Mouse (Mus musculus): ENCODE data around the gene Pole. TPM values are rescaled to one million over a fixed set of nuclear protein-coding genes. Genes with fewer than 3 reads are reported as not detected.

Gene Pole
- polyA plus RNA-seq, 1 experiment from 2014 or later: 45.2 TPM

DNA sequence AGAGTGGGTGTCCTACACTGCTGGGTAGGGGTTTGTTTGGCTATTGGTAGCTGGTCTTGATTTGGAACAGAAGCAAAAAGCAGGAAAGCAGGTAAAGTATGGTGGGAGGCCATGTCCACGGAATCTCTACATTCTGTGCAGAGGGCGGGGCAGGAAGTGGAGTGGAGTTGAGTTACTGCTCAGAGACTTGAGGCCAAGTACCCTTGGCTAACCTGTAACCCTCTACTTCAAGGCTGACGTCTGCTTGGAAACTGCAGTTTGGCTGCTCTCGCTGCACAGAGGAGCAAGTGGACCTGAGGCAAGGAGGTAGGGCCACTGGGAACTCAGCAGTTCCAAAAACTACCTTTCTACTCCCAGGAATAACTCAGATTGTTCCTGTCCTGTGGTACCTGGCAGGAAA is 58.4 kb downstream of the Pole start, which contains the start of gene Lrcol1:
Gene Lrcol1, plus strand, starts transcription at position 207 of the 400 bp plus-strand sequence.
- Histone ChIP-seq H3K4me2 (peak within 1 kb of the TSS; percentile 98; the same call in 1 of the 2 replicates), H3K27ac (no peak within 1 kb of the TSS), H3K27me3 (peaks cover 43% of the 10 kb centered on the region), H3K36me3 (no peaks in the 10 kb centered on the region), H3K4me3 (replicated peaks) (no peak within 1 kb of the TSS), H3K9me3 (no peaks in the 10 kb centered on the region), H3K9ac (replicated peaks) (no peak within 1 kb of the TSS), H3K4me1 (replicated peaks) (peaks cover 14% of the 10 kb centered on the region)
- WGBS: 73% methylated on average over 4 of the region's 4 CpGs
- no peak for ATAC-seq (ENCODE audit: insufficient number of reproducible peaks, insufficient read depth, low FRiP score, low TSS enrichment, low read depth)

- ATAC-seq (ENCODE audit: insufficient number of reproducible peaks, insufficient read depth, low FRiP score, low TSS enrichment, low read depth): no peak
- Histone ChIP-seq H3K4me2 (no peak overlapping the region), H3K4me1 (replicated peaks) (peaks cover 14% of the 10 kb centered on the region), H3K4me3 (replicated peaks) (no peak overlapping the region), H3K36me3 (no peaks in the 10 kb centered on the region), H3K27ac (no peak overlapping the region), H3K9me3 (no peaks in the 10 kb centered on the region), H3K27me3 (peaks cover 41% of the 10 kb centered on the region), H3K9ac (replicated peaks) (no peak overlapping the region)
- 90% methylated on average over 4 of the region's 4 CpGs for WGBS
Measured at GRCm38 (mm10) chr5:110345553-110345952, 59.4 kb downstream of the Pole start.

DNA sequence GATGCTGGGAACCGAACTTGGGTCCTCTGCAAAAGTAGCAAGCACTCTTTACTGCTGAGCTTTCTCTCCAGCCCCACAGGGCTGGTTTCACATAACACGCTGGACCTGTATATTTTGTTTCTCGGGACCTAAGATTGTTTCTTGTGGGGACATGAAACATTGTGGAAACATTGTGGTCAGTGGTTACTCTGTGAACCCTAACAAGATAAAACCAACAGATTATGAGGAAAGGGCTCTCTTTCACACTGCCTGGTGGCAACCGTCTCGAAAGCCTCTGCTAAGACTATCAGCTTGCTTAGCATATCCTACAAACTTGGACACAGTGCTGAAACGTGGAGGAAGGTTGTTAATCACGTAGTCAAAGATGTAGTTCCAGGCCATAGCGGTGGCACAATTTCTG is 60.9 kb downstream of the Pole start:
- Histone ChIP-seq H3K27me3 (peaks cover 27% of the 10 kb centered on the region), H3K9me3 (no peaks in the 10 kb centered on the region), H3K36me3 (no peaks in the 10 kb centered on the region), H3K4me2 (no peak overlapping the region), H3K4me1 (replicated peaks) (peaks cover 14% of the 10 kb centered on the region), H3K4me3 (replicated peaks) (no peak overlapping the region), H3K9ac (replicated peaks) (no peak overlapping the region), H3K27ac (no peak overlapping the region)
- ATAC-seq (ENCODE audit: insufficient number of reproducible peaks, insufficient read depth, low FRiP score, low TSS enrichment, low read depth): no peak
- WGBS: 82% methylated on average over 8 of the region's 8 CpGs

DNA sequence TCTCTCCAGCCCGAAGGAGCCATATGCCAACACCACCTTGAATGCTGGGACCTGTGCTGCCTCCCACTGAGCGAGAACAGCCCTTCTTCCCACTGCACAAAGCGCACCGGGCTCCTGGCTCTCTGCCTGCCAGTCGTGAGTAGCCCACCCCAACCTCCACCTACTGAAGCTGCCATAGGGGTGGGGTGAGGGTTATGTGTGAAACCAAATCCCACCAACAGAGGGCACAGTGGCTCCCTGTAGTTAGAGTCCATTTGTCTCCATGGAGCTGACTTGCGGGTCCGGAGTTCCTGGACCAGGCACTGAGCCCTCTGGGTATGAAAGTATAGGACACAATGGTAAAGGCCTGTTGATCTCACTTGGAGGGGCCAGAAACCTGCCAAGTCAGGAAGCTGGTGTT is 68.6 kb downstream of the Pole start:
- no peak overlapping the region for H3K4me3 ChIP-seq (replicated peaks)
- H3K9me3 ChIP-seq: no peaks in the 10 kb centered on the region
- H3K36me3 ChIP-seq: no peaks in the 10 kb centered on the region
- H3K27ac ChIP-seq: no peak overlapping the region
- no peak for ATAC-seq (ENCODE audit: insufficient number of reproducible peaks, insufficient read depth, low FRiP score, low TSS enrichment, low read depth)
- no peak overlapping the region for H3K9ac ChIP-seq (replicated peaks)
- H3K4me1 ChIP-seq (replicated peaks): peaks cover 5% of the 10 kb centered on the region; the same call in 1 of the 2 replicates
- WGBS: 12% methylated on average over 7 of the region's 7 CpGs
- peaks cover 25% of the 10 kb centered on the region for H3K27me3 ChIP-seq
- H3K4me2 ChIP-seq: no peak overlapping the region

GRCm38 (mm10) chr5:110357531-110358179 is 71.5 kb downstream of the Pole start:
- peak; percentile 50; the same call in 1 of the 2 replicates for ATAC-seq (ENCODE audit: insufficient number of reproducible peaks, insufficient read depth, low FRiP score, low TSS enrichment, low read depth)
- H3K27me3 ChIP-seq: peaks cover 25% of the 10 kb centered on the region
- H3K9ac ChIP-seq (replicated peaks): no peak overlapping the region
- H3K4me3 ChIP-seq (replicated peaks): no peak overlapping the region
- no peak overlapping the region for H3K27ac ChIP-seq
- no peaks in the 10 kb centered on the region for H3K36me3 ChIP-seq
- no peaks in the 10 kb centered on the region for H3K9me3 ChIP-seq
- H3K4me2 ChIP-seq: no peak overlapping the region
- WGBS: 31% methylated on average over 9 of the region's 9 CpGs
- peaks cover 5% of the 10 kb centered on the region; the same call in 1 of the 2 replicates for H3K4me1 ChIP-seq (replicated peaks)

DNA sequence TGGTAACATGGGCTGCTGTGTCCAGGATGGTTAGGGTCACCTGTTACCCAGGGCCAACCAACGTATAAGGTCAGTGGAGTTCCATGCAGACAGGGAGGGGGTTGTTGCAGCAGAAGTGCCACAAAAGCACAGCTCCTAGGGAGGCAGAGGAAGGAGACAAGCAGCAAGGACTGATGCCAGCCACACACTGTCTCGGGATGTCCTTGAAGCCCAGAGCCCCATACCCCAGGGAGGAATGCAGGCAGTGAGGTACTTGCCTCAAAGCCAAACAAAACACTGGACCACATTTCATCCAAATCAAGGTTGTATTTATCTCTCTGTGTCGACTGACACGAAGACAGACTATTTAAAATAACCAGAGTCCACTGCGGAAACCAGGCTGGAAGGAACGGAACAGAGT is 75.4 kb downstream of the Pole start:
- no peaks in the 10 kb centered on the region for H3K9me3 ChIP-seq
- peaks cover 13% of the 10 kb centered on the region for H3K27me3 ChIP-seq
- peaks cover 19% of the 10 kb centered on the region for H3K36me3 ChIP-seq
- WGBS: 88% methylated on average over 6 of the region's 6 CpGs
- no peak overlapping the region for H3K4me2 ChIP-seq
- H3K4me3 ChIP-seq (replicated peaks): no peak overlapping the region
- no peak overlapping the region for H3K9ac ChIP-seq (replicated peaks)
- no peak for ATAC-seq (ENCODE audit: insufficient number of reproducible peaks, insufficient read depth, low FRiP score, low TSS enrichment, low read depth)
- peaks cover 19% of the 10 kb centered on the region for H3K4me1 ChIP-seq (replicated peaks)
- no peak overlapping the region for H3K27ac ChIP-seq

DNA sequence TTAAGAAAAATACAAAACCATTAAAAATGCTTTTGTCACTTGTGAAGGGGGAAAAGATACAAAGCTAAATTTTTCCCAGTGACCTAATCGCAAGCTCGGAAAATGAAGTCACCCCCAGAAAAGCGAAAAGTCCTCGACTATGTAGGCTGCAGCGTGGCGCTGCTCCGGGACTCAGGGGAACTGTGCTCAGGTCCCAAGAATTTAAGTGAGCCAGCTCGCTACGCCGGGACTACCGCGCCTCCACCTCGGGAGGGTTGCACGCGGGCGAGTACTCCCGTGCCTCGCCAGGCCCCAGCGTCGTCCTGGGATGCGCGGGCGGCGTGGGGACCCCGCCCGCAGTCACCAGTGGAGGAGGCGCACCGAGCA is 76.7 kb downstream of the Pole start:
- Histone ChIP-seq H3K4me2 (peak overlapping the region; percentile 84), H3K9me3 (no peaks in the 10 kb centered on the region), H3K4me3 (replicated peaks) (peak overlapping the region; percentile 48), H3K4me1 (replicated peaks) (peaks cover 17% of the 10 kb centered on the region), H3K27me3 (peaks cover 13% of the 10 kb centered on the region), H3K27ac (peak overlapping the region; percentile 53; the same call in 1 of the 2 replicates), H3K36me3 (peaks cover 32% of the 10 kb centered on the region), H3K9ac (replicated peaks) (peak overlapping the region; percentile 62)
- ATAC-seq (ENCODE audit: insufficient number of reproducible peaks, insufficient read depth, low FRiP score, low TSS enrichment, low read depth): peak; percentile 12; the same call in 1 of the 2 replicates
- WGBS: 1% methylated on average over 28 of the region's 28 CpGs

DNA sequence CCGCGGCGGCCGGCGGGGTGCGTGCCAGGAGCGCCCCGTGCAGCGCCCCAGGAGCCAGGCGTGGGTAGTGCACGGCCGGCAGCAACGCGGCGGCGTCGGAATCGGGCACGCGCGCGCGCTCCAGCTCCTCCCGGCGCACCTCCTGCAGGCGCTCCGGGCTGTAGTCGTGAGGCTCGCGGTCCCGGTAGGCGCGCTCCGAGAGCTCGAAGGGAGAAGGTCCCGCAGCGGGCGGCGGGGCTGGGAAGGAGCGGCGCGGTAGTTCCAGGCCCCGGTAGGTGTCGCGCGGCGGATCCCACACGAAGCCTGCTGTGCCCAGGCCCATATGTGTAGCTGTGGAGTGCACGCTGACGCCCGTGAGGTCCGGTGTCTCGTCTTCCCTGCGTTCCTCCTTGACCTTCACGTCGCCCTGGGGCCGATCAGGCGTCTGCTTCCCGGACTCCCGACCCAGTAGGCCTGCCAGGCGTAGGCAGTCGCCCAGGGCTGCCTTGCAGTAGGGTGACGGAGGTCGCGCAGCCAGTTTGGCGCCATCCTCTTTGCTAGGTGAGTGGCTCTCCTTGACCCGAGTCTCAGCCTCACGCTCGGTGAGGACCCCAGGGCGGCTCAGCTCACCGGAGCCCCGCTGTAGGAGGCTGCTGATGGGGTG is 77.2 kb downstream of the Pole start:
- Histone ChIP-seq H3K27ac (peak overlapping the region; percentile 53; the same call in 1 of the 2 replicates), H3K4me3 (replicated peaks) (peak overlapping the region; percentile 48), H3K36me3 (peaks cover 37% of the 10 kb centered on the region), H3K4me2 (peak overlapping the region; percentile 84), H3K9me3 (no peaks in the 10 kb centered on the region), H3K4me1 (replicated peaks) (peaks cover 15% of the 10 kb centered on the region), H3K27me3 (peaks cover 13% of the 10 kb centered on the region), H3K9ac (replicated peaks) (peak overlapping the region; percentile 62)
- under 1% methylated on average over 55 of the region's 72 CpGs for WGBS
- ATAC-seq (ENCODE audit: insufficient number of reproducible peaks, insufficient read depth, low FRiP score, low TSS enrichment, low read depth): peak; percentile 71

- Histone ChIP-seq H3K4me3 (replicated peaks) (peak overlapping the region; percentile 48), H3K4me1 (replicated peaks) (peaks cover 15% of the 10 kb centered on the region), H3K27me3 (peaks cover 13% of the 10 kb centered on the region), H3K4me2 (peak overlapping the region; percentile 84), H3K27ac (0 out of 2 replicates have a peak overlapping the region, but pooled peaks have one; percentile 42), H3K36me3 (peaks cover 43% of the 10 kb centered on the region), H3K9me3 (no peaks in the 10 kb centered on the region), H3K9ac (replicated peaks) (peak overlapping the region; percentile 62)
- no peak; the same call in 1 of the 2 replicates for ATAC-seq (ENCODE audit: insufficient number of reproducible peaks, insufficient read depth, low FRiP score, low TSS enrichment, low read depth)
- 28% methylated on average over 11 of the region's 11 CpGs for WGBS
Measured at GRCm38 (mm10) chr5:110363822-110364545, 77.9 kb downstream of the Pole start.

GRCm38 (mm10) chr5:110376802-110377433 is 90.8 kb downstream of the Pole start:
- no peaks in the 10 kb centered on the region for H3K27me3 ChIP-seq
- H3K9me3 ChIP-seq: no peaks in the 10 kb centered on the region
- H3K27ac ChIP-seq: no peak overlapping the region
- no peak overlapping the region for H3K4me2 ChIP-seq
- H3K9ac ChIP-seq (replicated peaks): no peak overlapping the region
- no peaks in the 10 kb centered on the region for H3K4me1 ChIP-seq (replicated peaks)
- H3K36me3 ChIP-seq: peaks cover 91% of the 10 kb centered on the region
- WGBS: 59% methylated on average over 8 of the region's 8 CpGs
- ATAC-seq (ENCODE audit: insufficient number of reproducible peaks, insufficient read depth, low FRiP score, low TSS enrichment, low read depth): no peak
- H3K4me3 ChIP-seq (replicated peaks): no peak overlapping the region

DNA sequence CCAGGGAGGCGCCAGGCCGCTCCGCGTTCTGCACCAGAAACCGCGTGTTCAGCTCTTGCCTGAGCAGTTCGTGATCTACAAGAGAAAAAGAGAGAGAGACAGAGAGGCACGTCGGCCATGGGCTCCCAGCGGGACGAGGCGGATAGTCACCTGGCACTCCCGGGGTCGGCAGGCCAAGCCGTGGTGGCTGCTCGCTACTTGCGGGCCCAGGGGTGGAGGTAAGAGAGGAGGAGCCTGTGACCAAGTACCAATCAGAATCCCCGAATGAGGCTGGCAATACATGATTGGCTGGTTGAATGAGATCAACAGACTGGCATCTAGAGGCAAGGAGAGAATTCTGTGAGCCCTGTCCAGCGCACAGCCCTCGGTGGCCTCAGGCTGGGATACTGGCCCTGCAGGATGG is 92.1 kb downstream of the Pole start:
- Histone ChIP-seq H3K4me3 (replicated peaks) (no peak overlapping the region), H3K4me2 (no peak overlapping the region), H3K9me3 (no peaks in the 10 kb centered on the region), H3K36me3 (peaks cover 89% of the 10 kb centered on the region), H3K27me3 (no peaks in the 10 kb centered on the region), H3K4me1 (replicated peaks) (no peaks in the 10 kb centered on the region), H3K9ac (replicated peaks) (no peak overlapping the region), H3K27ac (no peak overlapping the region)
- 32% methylated on average over 20 of the region's 20 CpGs for WGBS
- no peak; the same call in 1 of the 2 replicates for ATAC-seq (ENCODE audit: insufficient number of reproducible peaks, insufficient read depth, low FRiP score, low TSS enrichment, low read depth)
